Mouse (Mus musculus) heart, postnatal 36 days (tissue): ENCODE measurements around the gene Tada3. TPM values are rescaled to one million over a fixed set of nuclear protein-coding genes. Genes with fewer than 3 reads are reported as not detected.
A peak's percentile ranks its signal among the peaks of the same experiment; 100 is the strongest.

Experiments
- DNase-seq, 2 experiments: peaks; one replicate each; pipeline ENCODE4 v3.0.0; 2021 to 2022
- intact Hi-C: fragments of 180-260 bp; cut with DNase I; formaldehyde crosslinking; loops from one replicate; pipeline ENCODE4 v1.15.1; 2025
- total RNA-seq, 2 experiments: library from RNA; stranded (reverse); gene quantifications; 2 replicates each; pipeline ENCODE4 v1.2.3; 2021

The Tada3 gene
- total RNA-seq, 2 experiments from 2014 or later: 23.6 to 24.4 TPM

DNA sequence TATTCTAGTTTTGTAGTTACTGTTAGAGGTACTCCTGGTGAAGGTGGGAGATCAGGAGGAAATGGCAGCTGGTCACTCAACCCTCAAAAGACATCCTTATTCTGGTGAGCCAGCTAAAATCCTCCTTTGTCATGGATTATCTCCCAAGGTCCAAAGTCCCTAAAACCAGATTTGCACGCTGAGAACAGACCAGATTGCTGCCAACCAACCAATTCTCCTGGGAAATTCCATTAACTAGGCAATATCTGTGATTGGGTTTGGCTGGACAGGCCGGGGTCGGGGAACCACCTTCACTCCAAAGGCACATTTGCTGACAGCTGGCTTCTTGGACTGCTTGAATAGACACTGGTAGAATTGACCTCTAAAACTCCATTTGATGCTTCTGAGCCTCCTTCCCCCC is 13.0 kb upstream of the Tada3 start:
- intact Hi-C loops: no loop called here

DNA sequence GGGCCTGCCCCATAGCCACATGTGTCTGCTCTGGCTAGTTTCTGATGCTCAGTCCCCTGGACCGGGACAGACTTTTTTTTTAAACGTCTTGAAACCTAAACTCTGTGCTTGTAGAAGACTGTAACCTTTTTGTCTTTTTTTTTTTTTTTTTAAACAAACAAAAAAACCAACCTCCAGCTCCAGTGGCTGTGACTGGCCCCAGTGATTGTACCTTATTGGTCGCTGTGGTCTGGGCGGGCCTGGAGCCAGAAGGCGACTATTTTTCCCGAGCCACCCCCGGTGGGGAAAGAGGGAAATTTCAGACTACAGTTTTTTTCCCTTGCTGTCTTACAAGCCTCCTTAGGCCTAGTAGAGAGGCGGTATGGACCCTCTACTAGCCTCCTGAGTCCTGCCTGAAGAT is 11.3 kb upstream of the Tada3 start, which contains the start of gene Ttll3:
Ttll3 (plus strand) TSS at position 301 of the 400 bp plus-strand sequence.
- intact Hi-C loops: no loop called here
- DNase-seq: no peak

More for the DNA sequence above, 13.0 kb upstream of the Tada3 start:
- no peak for DNase-seq

DNA sequence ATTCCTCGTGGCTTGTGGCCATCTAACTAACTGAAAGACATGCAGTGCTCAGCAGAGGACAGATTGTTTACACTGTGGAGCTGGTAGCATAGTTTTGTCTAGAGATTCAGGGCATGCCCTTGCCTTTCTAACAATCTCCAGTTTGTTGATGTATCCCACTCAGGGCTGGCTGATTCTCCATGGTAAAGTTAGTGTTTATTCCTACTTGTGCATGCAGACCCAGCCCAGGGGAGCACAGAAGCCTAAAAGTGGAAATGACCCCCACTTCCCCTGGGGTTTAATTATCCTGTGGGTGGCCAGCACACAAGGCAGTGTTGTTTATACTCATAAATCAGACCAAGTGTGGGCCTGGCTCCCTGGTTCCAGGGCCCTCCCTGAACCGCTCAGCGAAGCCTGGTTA is 8.3 kb upstream of the Tada3 start:
- DNase-seq: no peak
- intact Hi-C loops: no loop called here

DNA sequence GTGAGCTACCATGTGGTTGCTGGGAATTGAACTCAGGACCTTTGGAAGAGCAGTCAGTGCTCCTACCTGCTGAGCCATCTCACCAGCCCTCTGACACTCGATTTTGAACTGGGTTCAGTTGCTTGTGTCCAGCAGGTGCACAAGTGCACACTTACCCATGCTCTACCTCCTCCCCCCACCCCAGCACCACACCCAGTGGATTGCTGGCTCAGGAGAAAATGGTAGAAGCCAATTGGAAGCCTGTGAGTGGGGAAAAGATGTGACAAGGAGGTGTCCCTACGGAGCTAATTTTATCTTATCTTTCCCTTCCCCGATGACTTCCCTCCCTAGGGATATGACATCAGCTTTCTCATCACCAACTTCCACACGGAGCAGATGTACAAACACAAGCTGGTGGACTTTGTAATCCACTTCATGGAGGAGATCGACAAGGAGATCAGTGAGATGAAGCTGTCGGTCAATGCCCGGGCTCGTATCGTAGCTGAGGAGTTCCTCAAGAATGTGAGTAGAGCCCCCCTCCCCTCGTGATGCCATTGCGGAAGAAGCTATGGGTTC is 7.6 kb upstream of the Tada3 start:
- intact Hi-C loops: no loop called here
- no peak for DNase-seq

DNA sequence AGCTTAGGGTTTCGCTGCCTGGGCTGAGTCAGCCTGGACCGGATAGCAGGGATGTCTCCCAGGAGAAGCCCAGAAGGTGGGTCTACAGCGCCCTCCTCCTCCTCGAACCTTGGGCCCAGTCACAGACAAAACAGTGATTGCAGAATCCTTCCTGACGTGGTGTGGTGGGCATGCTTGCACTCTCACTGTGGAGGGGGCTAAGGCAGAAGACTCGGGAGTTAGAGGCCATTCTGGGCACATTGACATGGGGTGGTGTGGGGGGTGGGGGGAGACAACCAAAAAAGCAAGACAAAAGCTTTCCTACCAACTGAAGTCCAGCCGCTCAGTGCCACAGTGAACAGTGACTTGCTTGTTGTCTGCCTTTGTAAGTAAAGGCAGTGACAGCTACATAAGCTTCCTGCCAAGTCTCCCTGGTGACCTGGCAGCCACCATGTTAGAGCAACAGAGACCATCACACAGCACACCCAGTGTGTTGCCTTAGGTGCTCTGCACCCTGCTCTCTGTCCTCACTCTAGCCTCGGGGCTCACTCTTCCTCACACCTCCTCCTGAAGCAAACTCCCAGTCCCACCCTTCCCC is 6.8 kb upstream of the Tada3 start:
- DNase-seq: no peak
- intact Hi-C loops: loop anchor here (5.0 kb wide), 1 partner anchor 147 kb away; the partner anchor contains the start of gene Mtmr14

DNA sequence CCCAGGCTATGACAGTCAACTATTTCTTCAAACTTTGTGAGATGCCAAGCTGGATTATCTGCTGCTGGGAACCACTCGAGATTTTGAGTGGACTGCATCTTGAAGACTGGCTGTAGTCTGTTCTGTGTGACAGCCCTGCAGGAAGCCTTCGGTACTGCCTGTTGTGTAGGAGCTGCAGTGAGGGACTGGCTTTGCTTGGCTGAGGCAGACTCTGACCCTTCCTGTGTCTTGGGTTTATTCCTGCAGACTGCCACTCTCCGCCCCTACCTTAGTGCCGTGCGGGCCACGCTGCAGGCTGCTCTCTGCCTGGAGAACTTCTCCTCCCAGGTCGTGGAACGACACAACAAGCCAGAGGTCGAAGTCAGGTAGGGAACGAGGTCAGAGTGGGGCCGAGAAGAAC is 2.8 kb upstream of the Tada3 start:
- intact Hi-C loops: loop anchor here (5.0 kb wide), 1 partner anchor 143 kb away; the partner anchor contains the start of gene Mtmr14
- no peak for DNase-seq

DNA sequence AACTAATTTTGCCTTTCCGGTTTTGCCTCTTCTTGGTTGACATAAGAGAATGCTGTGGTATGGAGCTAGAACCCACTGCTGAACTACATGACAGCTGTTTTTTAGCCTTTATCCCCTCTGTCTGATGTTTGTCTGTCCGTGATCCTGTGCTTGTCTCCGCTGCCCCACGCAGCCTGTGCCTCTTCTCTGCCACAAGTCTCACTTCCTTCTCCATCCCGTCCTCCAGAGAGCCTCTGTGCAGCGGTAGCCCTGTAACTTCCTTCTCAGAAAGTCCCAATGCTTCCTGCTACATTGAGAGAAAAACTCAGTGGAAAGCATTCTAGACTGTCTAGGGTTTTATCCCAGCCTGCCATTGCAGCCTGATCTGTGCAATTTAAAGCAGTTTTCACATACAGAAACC is 1.6 kb upstream of the Tada3 start:
- DNase-seq: peak in 1 of 2 experiments; percentile 19
- intact Hi-C loops: loop anchor here (2.0 to 5.0 kb wide), 3 partner anchors 40 to 332 kb away; partner anchors contain the start of genes Rpusd3 and Thumpd3

DNA sequence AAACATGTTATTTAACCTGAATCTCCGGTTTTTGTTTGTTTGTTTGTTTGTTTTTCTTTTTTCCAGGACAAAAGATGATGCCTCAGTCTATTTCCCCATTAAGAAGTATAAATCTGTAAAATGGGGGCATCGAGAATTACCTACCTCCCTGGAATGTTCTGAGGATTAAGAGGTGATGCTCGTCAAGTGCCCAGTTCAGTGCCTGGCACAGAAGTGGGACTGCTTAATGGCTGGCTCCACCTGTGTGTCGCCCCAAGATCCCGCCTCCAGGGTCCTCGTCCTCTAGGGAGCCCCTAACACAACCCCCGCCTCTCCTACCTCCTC is 549 bp downstream of the Tada3 start:
- intact Hi-C loops: loop anchor here (1.0 to 5.0 kb wide), 5 partner anchors 34 to 330 kb away; partner anchors contain the start of genes Brpf1, Camk1, Ogg1 and Thumpd3
- DNase-seq: no peak

DNA sequence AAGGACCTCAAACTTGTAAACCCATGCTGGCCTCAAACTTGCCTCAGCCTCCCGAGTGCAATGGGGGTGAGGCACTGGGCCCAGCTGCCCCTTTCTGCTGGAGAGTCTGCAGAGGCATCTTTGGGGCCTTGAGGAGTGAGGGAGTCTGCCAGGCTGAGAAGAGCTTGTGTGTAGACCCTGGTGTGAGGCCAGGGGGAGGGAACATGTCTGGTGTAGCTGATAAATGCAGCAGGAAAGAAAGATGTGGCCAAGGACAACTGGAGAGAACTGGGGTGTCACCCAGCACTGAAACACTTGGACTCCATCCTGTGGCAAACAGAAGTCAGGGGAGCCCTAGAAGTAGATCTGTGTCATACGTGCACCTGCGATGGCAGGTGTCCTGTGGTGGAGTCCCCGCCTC is 4.2 kb downstream of the Tada3 start:
- no peak for DNase-seq
- intact Hi-C loops: no loop called here

DNA sequence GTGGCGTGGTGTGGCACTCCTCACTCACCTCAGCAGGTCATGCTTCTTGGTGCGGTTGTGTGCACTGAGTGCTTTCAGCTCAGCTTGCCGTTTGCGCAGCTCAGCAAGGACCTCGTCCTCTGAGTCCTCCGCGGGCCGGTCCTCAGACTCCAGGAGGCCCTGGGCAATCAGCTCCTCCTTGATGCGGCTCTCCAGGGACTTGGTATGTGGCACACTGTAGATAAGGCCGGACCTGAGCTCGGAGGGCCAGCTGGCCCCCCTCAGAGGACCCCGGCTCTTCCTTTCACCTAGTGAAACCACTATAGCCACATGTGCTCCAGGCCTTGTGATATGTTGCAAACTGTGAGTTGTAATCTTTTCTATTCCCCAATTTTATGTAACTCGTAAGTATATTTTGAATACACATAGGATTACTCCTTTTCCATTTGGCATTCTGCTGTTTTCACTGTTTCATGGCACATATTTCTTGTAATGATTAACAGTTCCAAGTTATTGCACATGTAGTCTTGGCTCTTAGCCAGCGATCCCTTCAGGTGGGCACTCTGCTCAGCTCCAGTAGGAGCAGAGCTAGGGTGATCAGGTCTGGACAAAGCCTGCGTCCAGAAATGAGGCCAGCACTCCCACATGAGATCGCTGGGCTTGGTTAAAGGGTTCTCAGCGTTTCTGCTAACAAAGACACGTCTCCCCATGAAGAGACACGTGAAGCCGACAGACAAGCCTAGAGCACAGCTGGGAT is 7.3 kb downstream of the Tada3 start:
- intact Hi-C loops: no loop called here

DNA sequence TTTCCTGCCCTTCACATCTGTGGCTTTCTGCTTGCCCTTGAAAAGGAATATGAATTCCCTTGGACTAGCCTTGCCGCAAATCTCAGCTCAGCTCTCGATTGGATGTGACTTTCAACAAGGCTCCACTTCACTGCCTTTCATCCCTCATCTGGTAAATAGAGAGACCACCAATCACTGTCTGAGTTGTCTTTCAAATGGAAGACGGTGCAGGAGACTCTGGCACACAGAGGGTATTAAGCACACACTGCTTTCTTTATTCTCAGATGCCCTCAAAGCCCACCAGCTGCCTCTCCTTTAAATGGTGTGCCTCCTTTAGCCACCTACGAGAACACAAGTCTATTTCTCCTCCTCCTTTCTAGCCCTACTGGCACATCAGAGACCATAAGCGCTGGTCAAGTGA is 9.1 kb downstream of the Tada3 start:
- no peak for DNase-seq
- intact Hi-C loops: no loop called here

More for the DNA sequence above, 7.3 kb downstream of the Tada3 start:
- DNase-seq: no peak

DNA sequence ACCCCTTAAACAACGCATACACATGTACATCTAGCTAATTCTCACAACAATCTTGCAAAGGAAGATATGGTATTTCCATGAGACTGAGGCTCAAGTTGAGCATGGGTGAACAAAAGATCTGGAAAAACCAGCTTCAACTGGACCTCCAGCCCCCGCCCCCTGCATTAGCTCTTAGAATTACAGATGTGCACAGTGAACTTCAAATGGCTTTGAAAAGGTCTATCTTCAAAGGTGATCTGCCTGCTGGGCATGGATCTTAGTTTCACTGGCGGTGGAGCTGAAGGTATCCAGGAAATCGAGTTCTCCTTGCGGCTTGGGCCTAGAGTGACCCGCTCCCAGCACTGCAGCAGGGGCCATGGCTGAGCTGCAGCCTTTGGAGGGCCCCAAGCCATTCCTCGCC is 9.6 kb downstream of the Tada3 start:
- intact Hi-C loops: no loop called here
- DNase-seq: no peak

DNA sequence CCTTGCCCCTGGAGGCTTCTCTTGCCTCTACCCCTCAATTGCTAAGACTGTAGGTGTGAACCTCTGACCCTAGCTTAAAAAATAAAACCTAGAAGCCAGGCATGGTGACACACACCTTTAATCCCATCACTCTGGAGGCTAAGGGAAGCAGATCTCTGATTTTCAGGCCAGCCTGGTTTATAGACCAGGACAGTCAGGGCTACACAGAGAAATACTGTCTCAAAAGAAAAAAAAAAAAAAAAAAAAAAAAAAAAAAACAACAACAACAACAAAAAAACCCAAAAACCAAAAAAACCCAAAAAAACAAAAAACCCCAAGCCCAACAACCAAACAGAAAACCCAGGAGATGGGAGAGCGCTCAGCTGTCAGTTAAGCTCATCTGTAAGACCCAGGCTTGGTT is 10.1 kb downstream of the Tada3 start:
- DNase-seq: no peak
- intact Hi-C loops: no loop called here

DNA sequence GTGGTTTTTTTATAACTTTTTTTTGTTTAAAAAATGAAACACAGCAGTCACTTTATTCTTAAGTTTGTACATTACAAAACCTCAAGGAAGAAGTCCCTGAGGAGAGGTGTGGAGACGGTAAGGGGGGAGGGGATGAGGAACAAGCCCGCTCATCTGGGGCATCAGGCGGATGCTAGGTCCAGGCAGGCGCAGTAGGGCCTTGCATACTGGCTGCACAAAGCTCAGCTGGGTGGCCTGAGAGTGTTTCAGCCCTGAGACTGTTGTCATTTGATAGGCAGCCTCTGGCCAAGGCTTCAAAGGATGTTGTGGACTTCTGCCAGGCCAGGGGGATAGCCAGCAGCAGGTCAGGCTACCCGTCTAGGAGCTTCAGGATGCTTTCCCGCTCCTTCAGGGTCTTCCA is 11.0 kb downstream of the Tada3 start:
- intact Hi-C loops: no loop called here
- no peak for DNase-seq

DNA sequence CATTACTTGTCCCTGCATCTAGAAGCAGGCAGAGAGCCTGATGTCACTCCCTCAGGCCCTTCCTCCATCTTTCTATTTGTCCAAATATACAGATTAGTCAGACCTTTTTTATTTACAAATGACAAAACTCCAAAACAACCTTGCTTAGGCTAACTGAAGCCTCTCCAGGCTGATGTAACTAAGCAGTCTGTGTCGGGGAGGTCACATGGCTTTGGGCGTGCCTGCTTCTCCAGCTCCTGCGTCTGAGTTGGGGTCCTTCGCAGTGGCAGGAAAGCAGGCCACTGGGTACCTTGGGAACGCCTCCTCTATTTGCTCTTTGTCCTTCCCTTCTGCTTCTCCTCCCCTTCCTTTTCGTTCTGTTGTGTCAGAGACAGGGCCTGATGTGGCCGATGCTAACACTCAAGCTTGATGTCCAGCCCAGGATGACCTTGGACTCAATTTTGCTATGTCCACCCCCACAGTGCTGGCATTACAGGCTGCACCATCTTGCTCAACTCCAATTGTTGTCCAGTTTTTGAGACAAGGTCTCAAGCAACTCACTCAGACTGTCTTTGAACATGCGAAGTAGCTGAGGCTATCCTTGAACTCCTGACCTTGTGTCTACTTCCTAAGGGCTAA is 13.1 kb downstream of the Tada3 start:
- DNase-seq: no peak
- intact Hi-C loops: no loop called here

DNA sequence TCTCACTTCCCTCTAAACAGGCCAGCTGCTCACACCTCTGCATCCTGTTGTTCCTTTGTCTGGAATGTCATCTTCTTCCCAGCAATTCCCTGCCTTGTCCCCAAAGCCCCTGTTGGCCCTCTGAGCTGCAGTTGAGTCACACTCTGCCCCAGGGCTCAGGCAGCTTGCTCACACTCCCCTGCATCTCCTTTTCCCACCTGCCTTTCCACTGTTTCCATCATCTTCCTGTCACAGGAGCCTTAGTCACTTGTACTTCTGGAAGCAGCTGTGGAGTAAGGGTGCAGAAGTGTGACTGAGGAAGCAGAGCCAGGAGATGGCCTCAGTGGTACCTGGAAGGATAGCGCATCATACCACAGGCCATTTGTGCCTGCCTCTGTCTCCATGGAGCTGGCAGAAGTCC is 15.4 kb downstream of the Tada3 start:
- no peak for DNase-seq
- intact Hi-C loops: no loop called here

DNA sequence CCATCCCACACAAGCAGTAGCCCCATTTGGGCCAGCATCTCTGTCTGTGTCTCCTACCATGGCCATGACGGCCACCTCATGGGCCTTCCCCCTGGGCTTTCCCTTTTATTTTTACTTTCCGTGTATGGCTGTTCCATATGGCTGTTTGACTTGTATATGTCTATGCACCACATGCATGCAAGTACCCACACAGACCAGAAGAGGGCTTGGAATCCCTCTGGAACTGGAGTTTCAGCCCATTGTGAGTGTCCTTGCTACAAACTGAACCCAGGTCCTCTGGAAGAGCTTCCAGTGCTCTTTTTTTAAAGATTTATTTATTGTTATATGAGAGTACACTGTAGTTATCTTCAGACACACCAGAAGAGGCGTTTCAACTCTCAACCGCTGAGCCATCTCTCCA is 16.2 kb downstream of the Tada3 start:
- intact Hi-C loops: no loop called here
- no peak for DNase-seq

DNA sequence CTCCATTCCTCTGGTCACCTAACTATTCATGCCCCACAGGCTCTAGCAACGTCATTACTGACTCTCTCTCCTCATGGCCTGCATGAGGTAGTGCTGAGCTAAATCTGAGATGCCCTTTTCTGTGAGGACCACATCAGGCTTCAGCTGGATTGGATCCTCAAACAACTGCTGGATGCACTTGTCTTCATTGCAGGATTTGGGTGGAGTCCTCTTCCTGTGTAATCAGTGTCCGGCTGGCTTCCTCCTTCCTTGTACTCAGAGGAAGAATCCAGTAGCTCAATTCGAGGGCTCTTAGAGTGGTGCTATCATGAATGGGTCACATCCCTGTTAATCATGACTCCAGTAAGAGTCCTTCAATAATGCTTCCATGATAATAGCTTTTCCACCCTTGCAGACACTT is 24.0 kb downstream of the Tada3 start:
- DNase-seq: no peak
- intact Hi-C loops: no loop called here

DNA sequence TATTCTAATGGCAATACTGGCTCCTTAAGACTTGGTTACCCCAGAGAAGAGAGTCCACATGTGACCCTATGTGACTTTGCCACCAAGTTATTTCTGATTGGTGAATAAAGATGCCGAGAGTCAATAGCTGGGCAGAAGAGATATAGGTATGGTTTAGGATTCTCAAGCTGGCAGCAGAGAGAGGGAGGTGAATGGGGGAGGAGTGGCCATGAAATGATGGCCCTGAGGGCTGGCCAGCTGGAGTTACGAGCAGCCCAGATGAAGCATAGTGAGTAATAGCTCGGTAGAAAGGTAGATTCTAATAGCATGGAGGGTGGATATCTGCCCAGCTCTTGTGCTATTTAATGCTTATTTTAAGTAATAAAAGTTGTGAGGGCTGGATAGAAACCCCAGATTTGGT is 24.9 kb downstream of the Tada3 start:
- intact Hi-C loops: no loop called here
- DNase-seq: no peak

DNA sequence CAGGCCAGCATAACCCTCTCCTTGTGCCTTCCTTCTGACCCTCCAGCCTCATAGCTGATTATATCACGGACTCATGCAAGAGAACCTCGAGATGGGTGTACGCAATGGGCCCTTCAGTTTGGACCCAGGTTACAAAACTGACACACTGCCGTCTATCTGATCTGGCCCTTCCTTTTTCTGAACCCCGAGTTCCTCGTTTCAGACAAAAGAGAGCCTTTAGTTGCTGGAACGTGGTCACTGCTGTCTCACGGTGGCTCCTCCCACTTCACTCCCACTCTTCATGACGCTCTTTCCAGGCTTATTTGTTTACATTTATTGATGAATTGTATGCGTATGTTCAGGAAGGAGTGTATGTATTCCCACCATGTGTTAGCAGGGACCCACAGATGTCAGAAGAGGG is 26.0 kb downstream of the Tada3 start:
- DNase-seq: no peak
- intact Hi-C loops: no loop called here

DNA sequence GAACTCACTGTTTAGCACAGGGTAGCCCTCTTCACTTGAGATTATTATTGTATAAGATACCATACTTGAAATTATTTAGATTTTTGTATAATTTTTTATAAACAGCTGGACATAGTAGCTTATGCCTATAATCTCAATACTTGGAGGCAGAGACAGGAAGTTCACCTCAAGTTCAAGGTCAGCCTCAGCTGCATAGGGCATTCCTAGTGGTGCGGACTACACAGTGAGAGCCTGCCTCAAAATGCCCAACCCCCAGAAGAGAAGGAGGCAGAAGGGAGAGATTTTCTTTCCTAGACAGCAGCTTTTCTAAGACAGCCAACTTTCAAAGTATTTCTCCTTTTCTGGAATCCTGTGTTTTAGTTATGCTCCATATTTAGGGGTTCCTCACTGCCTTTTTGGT is 26.5 kb downstream of the Tada3 start:
- DNase-seq: no peak
- intact Hi-C loops: no loop called here

DNA sequence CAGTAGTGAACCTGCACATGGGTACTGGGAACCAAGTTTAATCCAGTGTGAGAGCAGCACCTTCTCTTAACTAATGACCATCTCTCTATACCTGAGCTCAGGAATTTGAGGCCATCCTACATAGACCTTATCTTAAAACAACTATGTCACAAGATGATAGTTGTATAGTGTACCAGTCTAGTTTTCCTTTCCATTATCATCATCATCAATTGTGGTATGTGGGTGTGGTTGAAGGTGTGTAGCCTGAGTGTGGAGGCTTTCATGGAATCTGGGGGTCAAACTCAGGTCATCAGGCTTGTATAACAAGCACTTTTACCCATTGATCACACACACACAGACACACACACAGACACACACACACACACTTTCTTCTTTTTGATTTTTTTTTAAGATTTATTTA is 27.1 kb downstream of the Tada3 start:
- intact Hi-C loops: no loop called here
- DNase-seq: no peak
